Mouse (Mus musculus) heart, embryonic 15.5 days (tissue): ENCODE measurements around the gene Gzmg. TPM values are rescaled to one million over a fixed set of nuclear protein-coding genes. Genes with fewer than 3 reads are reported as not detected.
"Not testable (repeated sequence)": the region's sequence is repeated elsewhere in the genome, so short reads cannot be mapped to it uniquely, and the experiment has no call there.

Source experiments
- ATAC-seq: fragments of 200-750 bp; cut with Nextera tagmentation; replicated peaks from 2 replicates; pipeline ENCODE4 v1.8.0; 2017; ENCODE audit warnings: low read depth, moderate TSS enrichment; ENCODE audit not compliant: insufficient number of reproducible peaks, insufficient read depth, low FRiP score
- H3K27ac ChIP-seq: fragments of 300-500 bp; sonication (generic); 2 replicates; pipeline ENCODE4 v1.5.1; 2015; ENCODE audit warnings: mild to moderate bottlenecking, inconsistent platforms
- H3K27me3 ChIP-seq: fragments of 300-500 bp; sonication (generic); 2 replicates; pipeline ENCODE4 v1.6.1; 2015; ENCODE audit warnings: inconsistent platforms
- H3K36me3 ChIP-seq: fragments of 300-500 bp; sonication (generic); 2 replicates; pipeline ENCODE4 v1.6.1; 2015; ENCODE audit warnings: mild to moderate bottlenecking, inconsistent platforms
- H3K4me1 ChIP-seq: fragments of 300-500 bp; sonication (generic); replicated peaks from 2 replicates; pipeline ENCODE4 v1.6.1; 2015; ENCODE audit warnings: inconsistent platforms
- H3K4me2 ChIP-seq: fragments of 300-500 bp; sonication (generic); 2 replicates; pipeline ENCODE4 v1.6.1; 2015; ENCODE audit warnings: inconsistent platforms, mild to moderate bottlenecking, moderate library complexity
- H3K4me3 ChIP-seq: fragments of 300-500 bp; sonication (generic); 2 replicates; pipeline ENCODE4 v1.5.1; 2015; ENCODE audit warnings: mild to moderate bottlenecking, inconsistent platforms
- H3K9ac ChIP-seq: fragments of 300-500 bp; sonication (generic); 2 replicates; pipeline ENCODE4 v1.6.1; 2015; ENCODE audit warnings: mild to moderate bottlenecking, inconsistent platforms
- H3K9me3 ChIP-seq: fragments of 300-500 bp; sonication (generic); replicated peaks from 2 replicates; pipeline ENCODE4 v1.6.1; 2016; ENCODE audit warnings: inconsistent platforms
- WGBS: fragments of 180-500 bp; shearing (Covaris S2); methylation state at CpG from one replicate; pipeline ENCODE4 v1.1.7; 2015; ENCODE audit warnings: mixed read lengths; 5-methylcytosine and 5-hydroxymethylcytosine counted together
- polyA plus RNA-seq: library from polyadenylated mRNA; unstranded; fragments of >200 nt; fragmentation: Nextera tagmentation; extraction: Ambion mirVana; gene quantifications from 2 replicates; pipeline ENCODE4 v1.2.1, GENCODE M21; 2015

Gzmg gene
- not detected in 2 replicates for polyA plus RNA-seq

DNA sequence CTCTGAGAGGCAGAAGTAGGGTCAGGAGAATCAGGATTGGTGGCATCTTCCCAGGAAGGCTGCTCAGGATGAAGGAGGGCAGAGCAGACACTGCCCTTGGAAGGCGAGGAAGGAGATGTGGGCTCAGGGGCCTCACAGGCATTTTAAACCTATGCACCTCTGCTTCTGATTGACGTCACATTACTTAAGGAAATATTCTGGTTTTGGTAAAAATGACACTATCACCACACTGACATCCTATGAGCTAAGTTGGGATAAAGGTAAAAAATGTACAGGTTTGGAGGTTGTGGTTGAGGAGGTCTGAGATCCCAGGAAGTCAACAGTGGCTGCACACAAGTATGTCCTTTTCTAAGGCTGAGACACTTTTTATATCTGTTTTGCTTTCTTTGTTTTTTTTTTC, at the start of gene Gzmg:
Gzmg (minus strand) TSS at position 101 of the 400 bp plus-strand sequence.
- H3K36me3 ChIP-seq, H3K9ac ChIP-seq, H3K4me1 ChIP-seq, H3K27ac ChIP-seq, H3K4me3 ChIP-seq, H3K27me3 ChIP-seq, ATAC-seq, H3K4me2 ChIP-seq, H3K9me3 ChIP-seq: not testable (repeated sequence)
- WGBS: 69% methylated on average over 2 of the region's 2 CpGs

DNA sequence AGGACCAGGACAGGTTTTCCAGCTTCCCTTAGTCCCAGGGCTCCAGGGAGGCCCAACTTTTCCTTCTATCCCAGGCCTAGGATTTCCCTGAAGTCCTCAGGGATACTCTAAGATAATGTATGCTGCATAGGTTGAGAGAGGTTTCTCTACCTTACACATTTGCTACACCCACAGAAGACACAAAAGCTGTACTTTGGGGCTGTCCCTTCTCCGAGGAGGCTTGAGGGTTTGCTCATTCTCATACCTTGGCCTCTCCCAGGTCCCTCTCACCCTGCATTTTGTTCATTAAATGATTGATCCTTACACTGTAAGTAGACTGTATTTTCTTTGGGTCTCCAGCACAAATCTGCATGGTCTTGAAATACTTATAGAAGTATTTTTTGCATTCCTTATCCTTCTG, 46.2 kb upstream of the Gzmg start:
- Histone ChIP-seq H3K36me3 (no peaks in the 10 kb centered on the region), H3K4me1 (no peaks in the 10 kb centered on the region), H3K9ac (no peak overlapping the region), H3K4me3 (no peak overlapping the region), H3K9me3 (no peaks in the 10 kb centered on the region), H3K27ac (no peak overlapping the region), H3K4me2 (no peak overlapping the region), H3K27me3 (no peaks in the 10 kb centered on the region)
- ATAC-seq: no peak
- WGBS: 95% methylated on average over 1 of the region's 1 CpGs

DNA sequence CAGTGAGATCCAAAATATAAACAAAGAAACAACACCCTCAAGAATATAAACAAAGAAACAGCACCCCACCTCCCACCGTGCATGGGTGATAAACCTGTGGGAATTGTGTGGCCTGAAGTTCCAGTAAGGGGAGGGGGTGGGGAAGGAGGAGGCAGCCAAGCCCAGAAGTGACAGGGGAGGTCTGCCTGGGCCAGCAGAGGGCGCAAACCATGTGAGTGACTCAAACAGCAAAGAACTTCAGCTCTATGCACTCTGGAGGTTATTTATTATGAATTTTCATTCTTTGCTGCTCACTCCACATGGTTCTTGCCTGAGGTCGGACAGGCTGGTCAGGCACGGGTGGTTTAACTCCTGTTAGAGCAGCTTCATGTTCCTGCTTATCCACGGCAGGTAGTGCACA, 45.6 kb upstream of the Gzmg start:
- H3K27me3 ChIP-seq, H3K27ac ChIP-seq, ATAC-seq, H3K4me3 ChIP-seq, H3K9ac ChIP-seq, H3K4me2 ChIP-seq, H3K4me1 ChIP-seq, H3K36me3 ChIP-seq, H3K9me3 ChIP-seq: not testable (repeated sequence)
- WGBS: 27% methylated on average over 5 of the region's 5 CpGs

DNA sequence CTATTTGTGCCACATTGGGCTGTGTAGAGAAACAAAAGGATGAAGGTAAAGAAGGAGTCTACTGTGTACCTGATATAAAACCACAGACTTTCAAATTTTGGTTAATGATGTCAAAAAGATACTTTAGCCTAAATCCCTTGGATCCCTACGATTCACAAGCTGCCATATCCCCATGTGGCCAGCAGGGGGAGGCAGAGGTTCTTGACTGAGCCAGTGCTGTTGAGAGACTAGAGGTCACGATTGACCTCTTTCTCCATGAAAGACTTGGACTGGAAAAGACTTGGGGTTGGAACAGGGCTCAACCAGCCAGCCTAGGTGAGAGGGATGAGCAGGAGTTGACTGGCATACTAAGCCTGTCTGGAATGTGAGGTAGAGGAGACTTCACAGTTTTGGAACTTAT, 44.6 kb upstream of the Gzmg start:
- Histone ChIP-seq H3K4me2 (no peak overlapping the region), H3K9me3 (no peaks in the 10 kb centered on the region), H3K4me1 (no peaks in the 10 kb centered on the region), H3K4me3 (no peak overlapping the region), H3K36me3 (no peaks in the 10 kb centered on the region), H3K9ac (no peak overlapping the region), H3K27ac (no peak overlapping the region), H3K27me3 (no peaks in the 10 kb centered on the region)
- ATAC-seq: no peak
- 7% methylated on average over 2 of the region's 2 CpGs for WGBS

DNA sequence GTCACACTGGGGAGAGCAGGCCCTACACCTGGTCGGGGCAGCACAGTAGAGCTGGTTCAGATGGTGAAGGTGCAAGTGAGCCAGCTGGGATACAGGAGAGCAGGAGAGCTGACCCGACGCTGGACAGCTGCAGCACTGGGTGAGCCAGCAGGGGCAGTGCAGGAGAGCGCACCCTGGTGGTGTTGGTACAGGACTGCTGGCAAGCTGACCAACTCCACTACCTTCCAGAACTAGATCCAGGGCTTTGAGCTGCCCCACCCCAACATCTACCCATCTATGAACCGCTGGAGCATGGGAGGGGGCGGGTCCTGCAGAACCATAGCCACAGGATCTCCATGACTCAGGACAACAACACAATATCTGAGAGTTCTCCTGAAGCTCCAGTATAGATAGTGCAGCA, 27.6 kb upstream of the Gzmg start:
- Histone ChIP-seq H3K36me3 (no peaks in the 10 kb centered on the region), H3K27ac (no peak overlapping the region), H3K4me1 (no peaks in the 10 kb centered on the region), H3K4me3 (no peak overlapping the region), H3K27me3 (no peaks in the 10 kb centered on the region), H3K9ac (no peak overlapping the region), H3K4me2 (no peak overlapping the region), H3K9me3 (no peaks in the 10 kb centered on the region)
- WGBS: 45% methylated on average over 6 of the region's 6 CpGs
- no peak for ATAC-seq

DNA sequence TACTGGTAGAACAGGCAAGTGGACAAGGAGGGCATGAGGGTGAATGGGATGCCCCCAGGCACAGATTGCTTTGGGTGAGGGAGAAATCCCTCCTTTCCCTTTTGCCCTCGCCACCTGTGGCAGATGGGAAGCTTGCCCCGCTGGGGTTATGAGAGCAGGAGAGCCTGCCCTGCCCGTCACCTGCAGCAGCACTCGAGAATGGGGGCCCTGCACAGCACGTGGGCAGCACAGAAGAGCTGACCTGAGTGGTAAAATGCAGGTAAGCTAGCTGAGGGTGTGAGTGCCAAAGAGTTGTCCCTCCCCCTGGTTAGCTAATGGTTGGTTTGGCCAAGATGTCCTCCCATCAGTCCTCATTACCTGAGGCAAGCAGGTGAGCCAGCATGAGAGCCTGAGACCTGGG, 27.1 kb upstream of the Gzmg start:
- Histone ChIP-seq H3K9ac (no peak overlapping the region), H3K36me3 (no peaks in the 10 kb centered on the region), H3K27me3 (no peaks in the 10 kb centered on the region), H3K4me1 (no peaks in the 10 kb centered on the region), H3K27ac (no peak overlapping the region), H3K4me2 (no peak overlapping the region), H3K4me3 (no peak overlapping the region), H3K9me3 (no peaks in the 10 kb centered on the region)
- 74% methylated on average over 5 of the region's 5 CpGs for WGBS
- ATAC-seq: no peak

DNA sequence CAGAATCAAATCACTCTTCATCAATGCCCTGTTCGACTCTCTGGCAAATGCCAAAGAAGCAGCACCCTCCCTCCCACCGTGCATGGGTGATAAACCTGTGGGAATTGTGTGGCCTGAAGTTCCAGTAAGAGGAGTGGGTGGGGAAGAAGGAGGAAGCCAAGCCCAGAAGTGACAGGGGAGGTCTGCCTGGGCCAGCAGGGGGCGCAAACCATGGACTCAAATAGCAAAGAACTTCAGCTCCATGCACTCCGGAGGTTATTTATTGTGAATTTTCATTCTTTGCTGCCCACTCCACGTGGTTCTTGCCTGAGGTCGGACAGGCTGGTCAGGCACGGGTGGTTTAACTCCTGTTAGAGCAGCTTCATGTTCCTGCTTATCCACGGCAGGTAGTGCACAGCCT, 18.3 kb upstream of the Gzmg start:
- not testable (repeated sequence) for H3K36me3 ChIP-seq, H3K4me1 ChIP-seq, H3K9ac ChIP-seq, H3K4me3 ChIP-seq, ATAC-seq, H3K27ac ChIP-seq, H3K4me2 ChIP-seq, H3K9me3 ChIP-seq, H3K27me3 ChIP-seq
- 24% methylated on average over 8 of the region's 8 CpGs for WGBS

DNA sequence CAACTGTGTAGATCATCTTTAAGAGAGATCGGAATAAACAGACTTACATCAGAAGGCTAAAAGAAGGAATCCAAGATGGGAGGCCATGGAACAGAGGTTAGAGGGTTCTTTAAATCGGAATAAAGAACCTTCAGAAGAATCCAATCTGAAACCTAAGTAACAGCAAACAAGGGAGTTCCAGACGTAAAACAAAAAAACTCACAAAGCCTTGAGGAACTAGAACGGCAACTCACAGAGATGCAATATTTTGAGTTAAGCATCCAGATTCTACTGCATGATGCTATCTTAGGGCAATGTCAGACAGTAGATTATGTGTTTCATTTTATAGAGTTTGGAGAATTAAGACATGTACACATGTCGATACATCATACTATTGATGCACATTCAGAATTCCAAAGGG, 15.1 kb upstream of the Gzmg start, which contains the start of gene Gzmn:
Gzmn (minus strand) TSS at position 101 of the 400 bp plus-strand sequence.
- H3K9ac ChIP-seq: no peak within 1 kb of the TSS
- H3K36me3 ChIP-seq: no peaks in the 10 kb centered on the region
- no peaks in the 10 kb centered on the region for H3K9me3 ChIP-seq
- no peaks in the 10 kb centered on the region for H3K27me3 ChIP-seq
- ATAC-seq: no peak
- H3K4me2 ChIP-seq: no peak within 1 kb of the TSS
- no peak within 1 kb of the TSS for H3K27ac ChIP-seq
- WGBS: 82% methylated on average over 5 of the region's 5 CpGs
- no peak within 1 kb of the TSS for H3K4me3 ChIP-seq
- no peaks in the 10 kb centered on the region for H3K4me1 ChIP-seq

DNA sequence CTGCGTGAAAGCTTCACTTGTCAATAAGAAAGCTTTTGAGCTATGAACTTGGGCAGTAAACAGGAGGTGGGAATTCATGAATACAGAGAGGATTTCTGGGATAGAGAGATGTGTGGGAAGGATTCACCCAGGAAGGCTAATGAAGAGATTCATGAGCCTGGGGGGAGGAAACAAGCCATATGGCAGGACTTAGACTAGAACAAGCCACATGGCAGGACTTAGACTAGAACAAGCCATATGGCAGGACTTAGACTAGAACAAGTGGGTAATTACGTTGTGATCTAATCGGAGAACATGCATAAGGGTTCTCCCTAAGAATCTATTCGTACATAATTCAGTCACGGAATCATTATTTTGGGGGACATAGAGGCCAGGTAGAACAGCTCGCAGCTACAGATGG, 14.0 kb upstream of the Gzmg start:
- H3K9me3 ChIP-seq: no peaks in the 10 kb centered on the region
- WGBS: 86% methylated on average over 6 of the region's 6 CpGs
- ATAC-seq: no peak

DNA sequence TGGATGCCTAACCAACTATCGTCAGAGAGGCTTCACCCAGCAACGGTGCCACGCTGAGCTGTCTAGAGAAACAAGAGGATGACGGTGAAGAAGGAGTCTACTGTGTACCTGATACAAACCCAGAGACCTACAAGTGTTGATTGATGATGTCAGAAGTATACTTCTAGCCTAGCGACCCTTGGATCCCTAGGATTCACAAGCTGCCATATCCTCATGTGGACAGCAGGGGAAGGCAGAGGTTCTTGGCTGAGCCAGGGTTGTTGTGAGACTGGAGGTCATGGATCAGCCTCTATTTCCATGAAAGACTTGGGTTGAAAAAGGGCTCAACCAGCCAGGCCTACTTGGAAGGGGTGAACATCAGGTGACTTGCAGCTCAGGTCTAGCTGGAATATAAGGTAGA, 13.4 kb upstream of the Gzmg start:
- no peaks in the 10 kb centered on the region for H3K27me3 ChIP-seq
- no peaks in the 10 kb centered on the region for H3K9me3 ChIP-seq
- no peaks in the 10 kb centered on the region for H3K4me1 ChIP-seq
- no peak for ATAC-seq
- H3K9ac ChIP-seq: no peak overlapping the region
- no peaks in the 10 kb centered on the region for H3K36me3 ChIP-seq
- no peak overlapping the region for H3K27ac ChIP-seq
- no peak overlapping the region for H3K4me3 ChIP-seq
- WGBS: 88% methylated on average over 5 of the region's 5 CpGs
- no peak overlapping the region for H3K4me2 ChIP-seq

More for the DNA sequence above, 14.0 kb upstream of the Gzmg start:
- no peaks in the 10 kb centered on the region for H3K27me3 ChIP-seq
- no peak overlapping the region for H3K9ac ChIP-seq
- H3K4me3 ChIP-seq: no peak overlapping the region
- no peaks in the 10 kb centered on the region for H3K4me1 ChIP-seq
- H3K36me3 ChIP-seq: no peaks in the 10 kb centered on the region
- H3K27ac ChIP-seq: no peak overlapping the region
- no peak overlapping the region for H3K4me2 ChIP-seq

DNA sequence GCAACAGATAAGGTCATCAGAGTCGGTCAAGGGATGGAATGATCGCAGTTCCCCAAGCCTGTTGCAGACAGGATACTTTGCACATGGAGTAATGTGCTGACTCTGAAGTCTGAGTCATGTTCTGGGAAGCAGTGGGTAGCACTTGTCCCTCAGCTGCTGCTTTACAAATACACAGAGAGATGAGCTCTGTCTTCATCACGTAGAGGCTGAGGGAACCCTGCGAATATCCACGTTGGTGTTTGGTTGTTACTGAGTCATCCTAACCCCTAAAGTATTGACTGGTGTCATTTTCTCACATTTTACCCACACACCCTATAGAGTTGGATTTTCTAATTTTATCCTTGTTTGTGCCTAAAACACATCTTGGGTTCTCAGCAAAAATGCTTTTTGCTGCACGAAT, 8.6 kb upstream of the Gzmg start:
- Histone ChIP-seq H3K9ac (no peak overlapping the region), H3K4me2 (no peak overlapping the region), H3K36me3 (no peaks in the 10 kb centered on the region), H3K9me3 (no peaks in the 10 kb centered on the region), H3K4me1 (no peaks in the 10 kb centered on the region), H3K27ac (no peak overlapping the region), H3K4me3 (no peak overlapping the region), H3K27me3 (no peaks in the 10 kb centered on the region)
- WGBS: 58% methylated on average over 6 of the region's 6 CpGs
- ATAC-seq: no peak

DNA sequence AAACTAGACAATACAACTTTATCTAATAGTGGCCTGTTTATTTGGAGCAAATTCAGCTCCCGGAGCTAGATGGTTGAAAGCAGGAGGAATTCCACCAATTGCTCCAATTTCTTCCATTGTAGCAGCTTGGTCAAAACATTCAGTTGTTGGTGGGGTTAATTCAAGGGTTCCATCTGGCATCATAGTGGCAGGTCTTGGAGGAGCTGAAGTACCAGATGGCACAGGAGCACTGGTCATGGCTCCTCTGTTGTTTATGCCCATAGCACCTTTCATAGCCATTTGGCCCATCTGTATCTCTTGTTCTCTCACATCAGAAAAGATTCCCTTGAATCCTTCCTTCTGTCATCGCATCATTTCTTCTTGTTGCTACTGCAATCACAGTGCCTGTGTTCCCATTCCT, 2.7 kb upstream of the Gzmg start:
- Histone ChIP-seq H3K4me3 (no peak overlapping the region), H3K9ac (no peak overlapping the region), H3K4me1 (no peaks in the 10 kb centered on the region), H3K4me2 (no peak overlapping the region), H3K9me3 (no peaks in the 10 kb centered on the region), H3K27me3 (no peaks in the 10 kb centered on the region), H3K27ac (no peak overlapping the region), H3K36me3 (no peaks in the 10 kb centered on the region)
- no peak for ATAC-seq
- WGBS: 76% methylated on average over 2 of the region's 2 CpGs
